Mouse (Mus musculus): ENCODE measurements around the gene Krt34. TPM values are rescaled to one million over a fixed set of nuclear protein-coding genes. Genes with fewer than 3 reads are reported as not detected.
A peak's percentile ranks its signal among the peaks of the same experiment; 100 is the strongest.

Krt34 gene
- polyA plus RNA-seq, 1 experiment from 2014 or later, result not detected

- 86% methylated on average over 6 of the region's 6 CpGs for WGBS
- Histone ChIP-seq H3K27ac (replicated peaks) (no peak within 1 kb of the TSS), H3K27me3 (ENCODE audit: low read depth, poor library complexity, severe bottlenecking) (no peaks in the 10 kb centered on the region), H3K4me3 (no peak within 1 kb of the TSS), H3K9me3 (replicated peaks) (no peaks in the 10 kb centered on the region), H3K36me3 (no peaks in the 10 kb centered on the region), H3K4me1 (peaks cover 3% of the 10 kb centered on the region; the same call in 1 of the 2 replicates)
- DNase-seq (ENCODE audit: low spot score), result no peak
These were observed 11.6 kb downstream of the Krt34 start, which contains the start of gene Krt33b for GRCm38 (mm10) chr11:100029768-100030167. Gene Krt33b, minus strand, starts transcription at chr11:100029868.

GRCm38 (mm10) chr11:100021438-100021837 is 19.9 kb downstream of the Krt34 start:
- Histone ChIP-seq H3K27me3 (ENCODE audit: low read depth, poor library complexity, severe bottlenecking) (no peaks in the 10 kb centered on the region), H3K4me3 (no peak overlapping the region), H3K4me1 (peaks cover 3% of the 10 kb centered on the region; the same call in 1 of the 2 replicates), H3K36me3 (no peaks in the 10 kb centered on the region), H3K9me3 (replicated peaks) (no peaks in the 10 kb centered on the region), H3K27ac (replicated peaks) (no peak overlapping the region)
- 85% methylated on average over 5 of the region's 5 CpGs for WGBS
- DNase-seq (ENCODE audit: low spot score), result no peak

- WGBS, result 87% methylated on average over 1 of the region's 1 CpGs
- Histone ChIP-seq H3K9me3 (replicated peaks) (no peaks in the 10 kb centered on the region), H3K27me3 (ENCODE audit: low read depth, poor library complexity, severe bottlenecking) (no peaks in the 10 kb centered on the region), H3K36me3 (no peaks in the 10 kb centered on the region), H3K4me3 (no peak overlapping the region), H3K27ac (replicated peaks) (no peak overlapping the region), H3K4me1 (no peaks in the 10 kb centered on the region)
- DNase-seq (ENCODE audit: low spot score), result no peak
These were observed 21.9 kb downstream of the Krt34 start for GRCm38 (mm10) chr11:100019466-100019865.

- Histone ChIP-seq H3K36me3 (no peaks in the 10 kb centered on the region), H3K4me3 (no peak within 1 kb of the TSS), H3K4me1 (no peaks in the 10 kb centered on the region), H3K27ac (replicated peaks) (no peak within 1 kb of the TSS), H3K27me3 (ENCODE audit: low read depth, poor library complexity, severe bottlenecking) (no peaks in the 10 kb centered on the region), H3K9me3 (replicated peaks) (no peaks in the 10 kb centered on the region)
- DNase-seq (ENCODE audit: low spot score), result no peak
- 90% methylated on average over 4 of the region's 4 CpGs for WGBS
These were observed 25.2 kb downstream of the Krt34 start, which contains the start of gene Krt33a for GRCm38 (mm10) chr11:100016112-100016511. Gene Krt33a, minus strand, starts transcription at chr11:100016212.

- Histone ChIP-seq H3K4me1 (no peaks in the 10 kb centered on the region), H3K4me3 (no peak overlapping the region), H3K36me3 (no peaks in the 10 kb centered on the region), H3K27ac (replicated peaks) (no peak overlapping the region), H3K9me3 (replicated peaks) (no peaks in the 10 kb centered on the region), H3K27me3 (ENCODE audit: low read depth, poor library complexity, severe bottlenecking) (no peaks in the 10 kb centered on the region)
- WGBS, result 80% methylated on average over 4 of the region's 4 CpGs
- no peak for DNase-seq (ENCODE audit: low spot score)
These were observed 27.6 kb downstream of the Krt34 start for GRCm38 (mm10) chr11:100013691-100014171.

GRCm38 (mm10) chr11:100010682-100011081 is 30.7 kb downstream of the Krt34 start:
- DNase-seq (ENCODE audit: low spot score), result no peak
- H3K9me3 ChIP-seq (replicated peaks), result no peaks in the 10 kb centered on the region

GRCm38 (mm10) chr11:100008336-100008735 is 33.0 kb downstream of the Krt34 start:
- DNase-seq (ENCODE audit: low spot score), result no peak
- Histone ChIP-seq H3K4me3 (no peak overlapping the region), H3K36me3 (no peaks in the 10 kb centered on the region), H3K27ac (replicated peaks) (no peak overlapping the region), H3K9me3 (replicated peaks) (no peaks in the 10 kb centered on the region), H3K27me3 (ENCODE audit: low read depth, poor library complexity, severe bottlenecking) (no peaks in the 10 kb centered on the region), H3K4me1 (no peaks in the 10 kb centered on the region)
- 91% methylated on average over 5 of the region's 5 CpGs for WGBS

More at GRCm38 (mm10) chr11:100010682-100011081, 30.7 kb downstream of the Krt34 start:
- Histone ChIP-seq H3K4me3 (no peak overlapping the region), H3K27ac (replicated peaks) (no peak overlapping the region), H3K36me3 (no peaks in the 10 kb centered on the region), H3K27me3 (ENCODE audit: low read depth, poor library complexity, severe bottlenecking) (no peaks in the 10 kb centered on the region), H3K4me1 (no peaks in the 10 kb centered on the region)
- WGBS, result 82% methylated on average over 5 of the region's 5 CpGs

GRCm38 (mm10) chr11:100006624-100007023 is 34.7 kb downstream of the Krt34 start:
- no peaks in the 10 kb centered on the region for H3K27me3 ChIP-seq (ENCODE audit: low read depth, poor library complexity, severe bottlenecking)
- no peak overlapping the region for H3K27ac ChIP-seq (replicated peaks)
- DNase-seq (ENCODE audit: low spot score), result no peak
- H3K4me3 ChIP-seq, result no peak overlapping the region
- H3K36me3 ChIP-seq, result no peaks in the 10 kb centered on the region
- 57% methylated on average over 3 of the region's 3 CpGs for WGBS
- no peaks in the 10 kb centered on the region for H3K4me1 ChIP-seq
- no peaks in the 10 kb centered on the region for H3K9me3 ChIP-seq (replicated peaks)

GRCm38 (mm10) chr11:100005905-100006304 is 35.4 kb downstream of the Krt34 start:
- DNase-seq (ENCODE audit: low spot score), result no peak
- 92% methylated on average over 8 of the region's 8 CpGs for WGBS
- no peaks in the 10 kb centered on the region for H3K27me3 ChIP-seq (ENCODE audit: low read depth, poor library complexity, severe bottlenecking)
- no peaks in the 10 kb centered on the region for H3K4me1 ChIP-seq
- no peak overlapping the region for H3K27ac ChIP-seq (replicated peaks)
- no peaks in the 10 kb centered on the region for H3K9me3 ChIP-seq (replicated peaks)
- H3K4me3 ChIP-seq, result no peak overlapping the region
- H3K36me3 ChIP-seq, result no peaks in the 10 kb centered on the region

GRCm38 (mm10) chr11:100004846-100005245 is 36.5 kb downstream of the Krt34 start:
- peak; percentile 30 for DNase-seq (ENCODE audit: low spot score)
- Histone ChIP-seq H3K36me3 (no peaks in the 10 kb centered on the region), H3K4me3 (no peak overlapping the region), H3K27ac (replicated peaks) (no peak overlapping the region), H3K9me3 (replicated peaks) (no peaks in the 10 kb centered on the region), H3K27me3 (ENCODE audit: low read depth, poor library complexity, severe bottlenecking) (no peaks in the 10 kb centered on the region), H3K4me1 (no peaks in the 10 kb centered on the region)
- 33% methylated on average over 6 of the region's 6 CpGs for WGBS

GRCm38 (mm10) chr11:99999091-99999490 is 42.3 kb downstream of the Krt34 start:
- Histone ChIP-seq H3K9me3 (replicated peaks) (no peaks in the 10 kb centered on the region), H3K27me3 (ENCODE audit: low read depth, poor library complexity, severe bottlenecking) (peaks cover 9% of the 10 kb centered on the region), H3K27ac (replicated peaks) (no peak overlapping the region), H3K4me1 (no peaks in the 10 kb centered on the region), H3K36me3 (no peaks in the 10 kb centered on the region), H3K4me3 (no peak overlapping the region)
- DNase-seq (ENCODE audit: low spot score), result no peak
- 92% methylated on average over 7 of the region's 7 CpGs for WGBS

GRCm38 (mm10) chr11:99994384-99994661 is 47.0 kb downstream of the Krt34 start:
- 74% methylated on average over 4 of the region's 4 CpGs for WGBS
- peaks cover 7% of the 10 kb centered on the region for H3K4me1 ChIP-seq
- H3K36me3 ChIP-seq, result no peaks in the 10 kb centered on the region
- H3K9me3 ChIP-seq (replicated peaks), result no peaks in the 10 kb centered on the region
- no peak for DNase-seq (ENCODE audit: low spot score)
- no peak overlapping the region for H3K4me3 ChIP-seq
- peaks cover 25% of the 10 kb centered on the region for H3K27me3 ChIP-seq (ENCODE audit: low read depth, poor library complexity, severe bottlenecking)
- H3K27ac ChIP-seq (replicated peaks), result no peak overlapping the region

GRCm38 (mm10) chr11:99993620-99994383 is 47.6 kb downstream of the Krt34 start, which contains the start of gene Krtap17-1:
Gene Krtap17-1, minus strand, starts transcription at chr11:99993994.
- no peaks in the 10 kb centered on the region for H3K9me3 ChIP-seq (replicated peaks)
- WGBS, result 33% methylated on average over 26 of the region's 26 CpGs
- no peaks in the 10 kb centered on the region for H3K36me3 ChIP-seq
- H3K27ac ChIP-seq (replicated peaks), result peak within 1 kb of the TSS; percentile 63
- peaks cover 25% of the 10 kb centered on the region for H3K27me3 ChIP-seq (ENCODE audit: low read depth, poor library complexity, severe bottlenecking)
- H3K4me3 ChIP-seq, result peak within 1 kb of the TSS; percentile 40
- DNase-seq (ENCODE audit: low spot score), result no peak
- H3K4me1 ChIP-seq, result peaks cover 7% of the 10 kb centered on the region
